Mouse (Mus musculus): ENCODE data around the gene 9930022D16Rik. TPM values are rescaled to one million over a fixed set of nuclear protein-coding genes. Genes with fewer than 3 reads are reported as not detected.

9930022D16Rik gene
- polyA plus RNA-seq, 1 experiment from 2014 or later = not detected

DNA sequence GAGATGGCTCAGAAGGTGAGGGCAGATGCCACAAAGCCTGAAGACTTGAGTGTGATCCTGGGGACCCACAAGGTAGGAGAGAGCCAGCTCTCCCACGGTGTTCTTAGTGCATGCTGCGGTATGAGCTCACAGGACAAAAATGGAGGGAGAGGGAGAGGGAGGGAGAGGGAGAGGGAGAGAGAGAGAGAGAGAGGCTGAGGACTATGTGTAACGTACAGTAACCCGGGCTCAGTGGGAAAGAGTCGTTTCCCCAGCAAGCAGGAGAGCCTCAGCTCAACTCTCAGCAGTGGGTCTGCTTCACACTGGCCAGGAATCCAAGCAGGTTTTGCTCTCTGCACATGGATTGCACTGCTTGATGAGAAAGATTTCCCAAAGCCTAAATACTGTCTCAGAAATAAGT is 25.5 kb downstream of the 9930022D16Rik start:
- 22% methylated on average over 5 of the region's 5 CpGs for WGBS
- no peaks in the 10 kb centered on the region for H3K27me3 ChIP-seq (ENCODE audit: control insufficient read depth, insufficient read depth, low read length)
- H3K4me2 ChIP-seq (ENCODE audit: low read depth, low read length) = peak overlapping the region; percentile 93
- H3K9me3 ChIP-seq (replicated peaks; ENCODE audit: control insufficient read depth, low read length) = no peaks in the 10 kb centered on the region
- H3K9ac ChIP-seq (ENCODE audit: low read length) = peak overlapping the region; percentile 83
- ATAC-seq (replicated peaks; ENCODE audit: extremely low read depth, insufficient read depth, low FRiP score) = peak; percentile 34; the same call in 1 of the 2 replicates
- peak overlapping the region; percentile 76; the same call in 1 of the 2 replicates for H3K4me3 ChIP-seq (ENCODE audit: low read length)
- H3K4me1 ChIP-seq (ENCODE audit: control insufficient read depth, insufficient read depth, low read length) = peaks cover 13% of the 10 kb centered on the region
- H3K27ac ChIP-seq (ENCODE audit: low read length) = peak overlapping the region; percentile 78
- H3K36me3 ChIP-seq (ENCODE audit: control insufficient read depth, insufficient read depth) = peaks cover 22% of the 10 kb centered on the region

DNA sequence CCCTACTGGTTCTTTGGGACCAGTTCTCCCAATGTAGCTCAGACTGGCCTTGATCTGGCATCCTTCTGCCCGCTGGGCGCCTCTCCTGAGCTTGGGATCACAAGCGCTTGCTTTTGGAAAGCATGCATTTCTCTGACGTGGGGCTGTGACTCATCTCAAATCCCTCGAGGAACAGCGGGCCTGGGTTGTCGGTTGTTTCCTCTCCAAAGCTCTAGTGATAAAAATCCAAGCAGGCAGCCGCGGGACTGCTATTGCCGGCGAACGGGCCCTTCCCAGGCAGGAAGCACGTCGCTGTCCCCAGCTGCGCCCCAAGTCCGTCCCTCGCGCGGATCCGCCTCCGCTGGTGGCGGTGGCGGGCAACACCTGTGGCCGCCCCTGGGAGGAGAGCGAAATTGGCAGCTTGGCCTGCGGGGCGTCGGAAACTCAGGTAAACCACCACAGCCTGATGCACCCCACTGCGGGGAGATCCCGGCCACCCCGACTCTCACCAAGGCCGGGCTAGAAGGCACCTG is 26.2 kb downstream of the 9930022D16Rik start:
- no peaks in the 10 kb centered on the region for H3K9me3 ChIP-seq (replicated peaks; ENCODE audit: control insufficient read depth, low read length)
- peaks cover 21% of the 10 kb centered on the region for H3K36me3 ChIP-seq (ENCODE audit: control insufficient read depth, insufficient read depth)
- peak; percentile 85 for ATAC-seq (replicated peaks; ENCODE audit: extremely low read depth, insufficient read depth, low FRiP score)
- H3K27ac ChIP-seq (ENCODE audit: low read length) = peak overlapping the region; percentile 78
- H3K4me2 ChIP-seq (ENCODE audit: low read depth, low read length) = peak overlapping the region; percentile 93
- peak overlapping the region; percentile 76 for H3K4me3 ChIP-seq (ENCODE audit: low read length)
- H3K27me3 ChIP-seq (ENCODE audit: control insufficient read depth, insufficient read depth, low read length) = no peaks in the 10 kb centered on the region
- peaks cover 15% of the 10 kb centered on the region for H3K4me1 ChIP-seq (ENCODE audit: control insufficient read depth, insufficient read depth, low read length)
- H3K9ac ChIP-seq (ENCODE audit: low read length) = peak overlapping the region; percentile 83
- 1% methylated on average over 32 of the region's 32 CpGs for WGBS

GRCm38 (mm10) chr11:109440641-109441040 is 26.9 kb downstream of the 9930022D16Rik start:
- peak overlapping the region; percentile 76 for H3K4me3 ChIP-seq (ENCODE audit: low read length)
- peak overlapping the region; percentile 83 for H3K9ac ChIP-seq (ENCODE audit: low read length)
- no peak overlapping the region for H3K27ac ChIP-seq (ENCODE audit: low read length)
- H3K9me3 ChIP-seq (replicated peaks; ENCODE audit: control insufficient read depth, low read length) = no peaks in the 10 kb centered on the region
- H3K4me1 ChIP-seq (ENCODE audit: control insufficient read depth, insufficient read depth, low read length) = peaks cover 17% of the 10 kb centered on the region
- H3K27me3 ChIP-seq (ENCODE audit: control insufficient read depth, insufficient read depth, low read length) = no peaks in the 10 kb centered on the region
- ATAC-seq (replicated peaks; ENCODE audit: extremely low read depth, insufficient read depth, low FRiP score) = no peak
- peak overlapping the region; percentile 93 for H3K4me2 ChIP-seq (ENCODE audit: low read depth, low read length)
- WGBS = 61% methylated on average over 4 of the region's 4 CpGs
- H3K36me3 ChIP-seq (ENCODE audit: control insufficient read depth, insufficient read depth) = peaks cover 13% of the 10 kb centered on the region

DNA sequence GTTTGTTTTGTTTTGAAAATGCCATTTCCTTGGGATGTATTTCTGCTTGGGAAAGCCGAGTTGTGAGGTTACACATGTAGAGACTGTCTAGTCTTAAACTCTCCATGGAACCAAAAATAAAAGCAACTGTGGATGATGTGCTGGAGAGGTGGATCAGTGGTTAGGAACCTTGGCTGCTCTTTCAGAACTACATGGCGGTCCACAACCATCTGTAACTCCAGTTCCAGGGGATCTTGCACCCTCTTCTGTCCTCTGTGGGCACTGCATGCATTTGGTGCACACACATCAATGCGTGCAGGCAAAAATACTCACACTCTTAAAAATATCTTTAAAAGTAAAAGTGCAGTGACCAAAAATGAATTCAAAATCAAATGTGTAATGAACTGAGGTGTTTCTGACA is 27.4 kb downstream of the 9930022D16Rik start:
- no peaks in the 10 kb centered on the region for H3K9me3 ChIP-seq (replicated peaks; ENCODE audit: control insufficient read depth, low read length)
- H3K4me3 ChIP-seq (ENCODE audit: low read length) = no peak overlapping the region
- 59% methylated on average over 3 of the region's 3 CpGs for WGBS
- H3K27ac ChIP-seq (ENCODE audit: low read length) = no peak overlapping the region
- H3K4me2 ChIP-seq (ENCODE audit: low read depth, low read length) = no peak overlapping the region
- no peak for ATAC-seq (replicated peaks; ENCODE audit: extremely low read depth, insufficient read depth, low FRiP score)
- H3K36me3 ChIP-seq (ENCODE audit: control insufficient read depth, insufficient read depth) = peaks cover 11% of the 10 kb centered on the region
- no peaks in the 10 kb centered on the region for H3K27me3 ChIP-seq (ENCODE audit: control insufficient read depth, insufficient read depth, low read length)
- H3K4me1 ChIP-seq (ENCODE audit: control insufficient read depth, insufficient read depth, low read length) = peaks cover 17% of the 10 kb centered on the region
- no peak overlapping the region for H3K9ac ChIP-seq (ENCODE audit: low read length)

GRCm38 (mm10) chr11:109442166-109442730 is 28.5 kb downstream of the 9930022D16Rik start:
- no peak for ATAC-seq (replicated peaks; ENCODE audit: extremely low read depth, insufficient read depth, low FRiP score)
- WGBS = 52% methylated on average over 5 of the region's 5 CpGs
- H3K9me3 ChIP-seq (replicated peaks; ENCODE audit: control insufficient read depth, low read length) = no peaks in the 10 kb centered on the region
- peaks cover 4% of the 10 kb centered on the region; the same call in 1 of the 2 replicates for H3K36me3 ChIP-seq (ENCODE audit: control insufficient read depth, insufficient read depth)
- H3K27ac ChIP-seq (ENCODE audit: low read length) = no peak overlapping the region
- peaks cover 17% of the 10 kb centered on the region for H3K4me1 ChIP-seq (ENCODE audit: control insufficient read depth, insufficient read depth, low read length)
- H3K9ac ChIP-seq (ENCODE audit: low read length) = no peak overlapping the region
- H3K4me2 ChIP-seq (ENCODE audit: low read depth, low read length) = no peak overlapping the region
- no peak overlapping the region for H3K4me3 ChIP-seq (ENCODE audit: low read length)
- no peaks in the 10 kb centered on the region for H3K27me3 ChIP-seq (ENCODE audit: control insufficient read depth, insufficient read depth, low read length)

DNA sequence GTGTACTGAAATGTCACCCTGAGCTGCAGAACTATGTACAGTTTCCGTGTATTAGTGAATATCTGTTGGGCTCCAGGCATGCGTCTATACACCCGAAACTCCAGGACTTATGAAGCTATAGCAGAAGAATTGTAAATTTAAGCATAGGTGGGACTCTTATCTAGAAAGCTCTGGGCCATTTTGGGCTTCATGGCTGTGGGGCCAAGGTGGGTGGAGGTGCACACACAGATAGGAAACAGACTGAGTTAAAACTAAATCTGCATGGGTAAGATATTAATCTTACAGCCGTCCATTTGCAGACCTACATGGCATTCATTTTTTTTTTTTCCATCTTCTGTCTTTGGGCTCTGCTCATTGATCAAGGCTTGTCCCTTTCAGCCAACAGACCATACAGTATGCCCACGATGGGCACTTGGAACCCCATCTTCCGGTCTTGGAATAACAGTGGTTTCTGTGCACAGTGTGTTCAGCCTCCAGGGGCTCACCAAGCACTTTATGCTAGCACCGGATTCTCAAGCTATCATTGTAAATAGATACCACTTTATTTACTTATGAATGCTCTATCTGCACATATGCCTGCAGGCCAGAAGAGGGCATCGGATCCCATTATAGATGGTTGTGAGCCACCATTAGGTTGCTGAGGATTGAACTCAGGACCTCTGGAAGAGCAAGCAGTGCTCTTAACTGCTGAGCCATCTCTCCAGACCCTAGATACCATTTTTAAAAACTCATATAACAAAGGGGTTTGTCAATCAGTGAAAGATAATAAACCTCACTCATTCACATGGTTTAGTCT is 29.9 kb downstream of the 9930022D16Rik start:
- Histone ChIP-seq H3K27ac (ENCODE audit: low read length) (no peak overlapping the region), H3K4me2 (ENCODE audit: low read depth, low read length) (no peak overlapping the region), H3K27me3 (ENCODE audit: control insufficient read depth, insufficient read depth, low read length) (no peaks in the 10 kb centered on the region), H3K9ac (ENCODE audit: low read length) (no peak overlapping the region), H3K9me3 (replicated peaks; ENCODE audit: control insufficient read depth, low read length) (no peaks in the 10 kb centered on the region), H3K4me3 (ENCODE audit: low read length) (no peak overlapping the region), H3K4me1 (ENCODE audit: control insufficient read depth, insufficient read depth, low read length) (peaks cover 17% of the 10 kb centered on the region), H3K36me3 (ENCODE audit: control insufficient read depth, insufficient read depth) (no peaks in the 10 kb centered on the region)
- WGBS = 86% methylated on average over 8 of the region's 8 CpGs
- ATAC-seq (replicated peaks; ENCODE audit: extremely low read depth, insufficient read depth, low FRiP score) = no peak

GRCm38 (mm10) chr11:109444600-109444999 is 30.9 kb downstream of the 9930022D16Rik start:
- no peak overlapping the region for H3K9ac ChIP-seq (ENCODE audit: low read length)
- no peaks in the 10 kb centered on the region for H3K27me3 ChIP-seq (ENCODE audit: control insufficient read depth, insufficient read depth, low read length)
- no peak overlapping the region for H3K4me3 ChIP-seq (ENCODE audit: low read length)
- H3K9me3 ChIP-seq (replicated peaks; ENCODE audit: control insufficient read depth, low read length) = no peaks in the 10 kb centered on the region
- H3K4me1 ChIP-seq (ENCODE audit: control insufficient read depth, insufficient read depth, low read length) = peaks cover 12% of the 10 kb centered on the region
- 51% methylated on average over 7 of the region's 7 CpGs for WGBS
- H3K4me2 ChIP-seq (ENCODE audit: low read depth, low read length) = no peak overlapping the region
- H3K36me3 ChIP-seq (ENCODE audit: control insufficient read depth, insufficient read depth) = no peaks in the 10 kb centered on the region
- H3K27ac ChIP-seq (ENCODE audit: low read length) = no peak overlapping the region
- no peak for ATAC-seq (replicated peaks; ENCODE audit: extremely low read depth, insufficient read depth, low FRiP score)

GRCm38 (mm10) chr11:109445438-109446035 is 31.8 kb downstream of the 9930022D16Rik start:
- 36% methylated on average over 13 of the region's 13 CpGs for WGBS
- H3K27ac ChIP-seq (ENCODE audit: low read length) = no peak overlapping the region

GRCm38 (mm10) chr11:109451169-109451568 is 37.5 kb downstream of the 9930022D16Rik start:
- WGBS = 84% methylated on average over 11 of the region's 11 CpGs
- H3K36me3 ChIP-seq (ENCODE audit: control insufficient read depth, insufficient read depth) = peaks cover 11% of the 10 kb centered on the region
- H3K4me2 ChIP-seq (ENCODE audit: low read depth, low read length) = no peak overlapping the region
- H3K9me3 ChIP-seq (replicated peaks; ENCODE audit: control insufficient read depth, low read length) = no peaks in the 10 kb centered on the region
- no peaks in the 10 kb centered on the region for H3K27me3 ChIP-seq (ENCODE audit: control insufficient read depth, insufficient read depth, low read length)
- no peak overlapping the region for H3K27ac ChIP-seq (ENCODE audit: low read length)
- ATAC-seq (replicated peaks; ENCODE audit: extremely low read depth, insufficient read depth, low FRiP score) = no peak
- no peak overlapping the region for H3K9ac ChIP-seq (ENCODE audit: low read length)
- H3K4me1 ChIP-seq (ENCODE audit: control insufficient read depth, insufficient read depth, low read length) = no peaks in the 10 kb centered on the region
- no peak overlapping the region for H3K4me3 ChIP-seq (ENCODE audit: low read length)

More at GRCm38 (mm10) chr11:109445438-109446035, 31.8 kb downstream of the 9930022D16Rik start:
- Histone ChIP-seq H3K27me3 (ENCODE audit: control insufficient read depth, insufficient read depth, low read length) (no peaks in the 10 kb centered on the region), H3K4me1 (ENCODE audit: control insufficient read depth, insufficient read depth, low read length) (peaks cover 7% of the 10 kb centered on the region), H3K9ac (ENCODE audit: low read length) (peak overlapping the region; percentile 13; the same call in 1 of the 2 replicates), H3K36me3 (ENCODE audit: control insufficient read depth, insufficient read depth) (no peaks in the 10 kb centered on the region), H3K9me3 (replicated peaks; ENCODE audit: control insufficient read depth, low read length) (no peaks in the 10 kb centered on the region), H3K4me2 (ENCODE audit: low read depth, low read length) (no peak overlapping the region), H3K4me3 (ENCODE audit: low read length) (no peak overlapping the region)
- ATAC-seq (replicated peaks; ENCODE audit: extremely low read depth, insufficient read depth, low FRiP score) = 0 out of 2 replicates have a peak, but pooled peaks have one; percentile 57

Measured in heart, embryonic 16.5 days (tissue).